Mouse (Mus musculus): Measurements from ENCODE around the gene 4921517D22Rik.

- TF ChIP-seq CTCF (IDR thresholded peaks at IDR 0.05; ENCODE audit: borderline replicate concordance, control insufficient read depth, extremely low read depth, insufficient read depth, low read length, poor library complexity): no peak
- TF ChIP-seq POLR2A (IDR thresholded peaks at IDR 0.05; ENCODE audit: control insufficient read depth, extremely low read depth, insufficient read depth, low read length, poor library complexity): no peak
Measured at GRCm38 (mm10) chr13:59738455-59738854, 44.5 kb upstream of the 4921517D22Rik start.

Data from thymus, adult 2 months (tissue).